Mouse (Mus musculus): Measurements from ENCODE around the gene Rrp7a.
A peak's percentile ranks its signal among the peaks of the same experiment; 100 is the strongest.

Gene Rrp7a

DNA sequence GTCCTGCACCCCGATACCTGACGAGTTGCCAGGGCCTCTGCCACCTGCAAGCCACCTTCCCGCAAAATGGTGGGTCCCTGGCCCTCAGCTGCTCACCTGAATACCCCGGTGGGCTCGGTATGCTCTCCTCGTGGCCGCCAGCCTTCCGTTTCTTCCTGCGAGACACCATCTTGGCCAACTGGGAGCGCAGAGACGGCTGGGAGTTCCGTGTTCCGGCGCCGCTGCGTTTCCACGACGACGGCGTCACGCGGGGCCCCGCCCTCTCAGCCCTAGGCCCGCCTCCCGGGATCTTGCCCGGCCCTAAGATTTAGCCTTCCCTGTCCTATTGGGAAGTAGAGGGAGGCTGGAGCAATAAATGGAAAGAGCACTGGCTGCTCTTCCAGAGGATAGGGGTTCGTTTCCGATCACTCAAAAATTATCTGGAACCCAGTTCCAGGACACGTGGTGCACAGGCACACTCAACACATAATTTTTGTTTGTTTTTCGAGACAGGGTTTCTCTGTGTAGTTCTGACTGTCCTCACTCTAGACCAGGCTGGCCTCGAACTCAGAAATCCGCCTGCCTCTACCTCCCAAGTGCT is at the start of gene Rrp7a:
TSS of gene Rrp7a (minus strand) at position 236 of the 580 bp plus-strand sequence.
- DNase-seq, result peak; percentile 96

DNA sequence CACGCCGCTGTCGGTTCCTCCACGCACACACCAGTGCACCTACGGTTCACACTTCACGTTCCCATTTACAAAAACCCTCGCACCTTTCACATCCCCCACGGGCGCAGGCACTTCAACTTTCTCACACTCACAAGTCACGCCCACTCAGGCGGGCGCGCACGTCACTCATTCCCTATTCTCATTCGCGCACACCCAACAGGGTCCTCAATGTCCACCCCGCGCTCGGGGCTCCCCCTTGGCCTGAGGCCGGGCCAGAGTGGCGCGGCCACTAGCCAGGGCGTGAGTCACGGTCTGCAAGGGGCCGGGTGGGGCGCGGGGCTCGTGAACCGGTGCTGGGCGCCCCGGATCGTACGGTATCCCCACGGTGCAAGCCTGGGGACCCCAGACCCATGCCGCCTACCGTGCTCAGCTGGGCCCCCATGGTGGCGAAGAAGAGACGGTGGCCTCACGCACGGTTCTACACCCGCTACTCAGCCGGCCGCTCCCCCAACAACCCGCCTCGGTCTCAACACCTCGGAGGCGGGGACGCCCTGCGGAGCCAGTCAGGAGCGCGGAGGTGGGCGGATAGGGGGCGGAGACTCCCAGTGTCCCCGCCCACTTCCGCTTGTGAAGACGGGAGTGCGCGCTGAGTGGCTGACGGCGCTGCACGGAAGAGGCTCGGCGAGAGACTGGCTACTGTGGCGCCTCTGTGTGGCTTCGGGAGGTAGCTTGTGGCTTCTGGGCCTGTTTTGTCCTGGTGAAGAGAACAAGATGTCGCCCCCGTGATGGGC is 49.3 kb upstream of the Rrp7a start:
- peak; percentile 99 for DNase-seq

DNA sequence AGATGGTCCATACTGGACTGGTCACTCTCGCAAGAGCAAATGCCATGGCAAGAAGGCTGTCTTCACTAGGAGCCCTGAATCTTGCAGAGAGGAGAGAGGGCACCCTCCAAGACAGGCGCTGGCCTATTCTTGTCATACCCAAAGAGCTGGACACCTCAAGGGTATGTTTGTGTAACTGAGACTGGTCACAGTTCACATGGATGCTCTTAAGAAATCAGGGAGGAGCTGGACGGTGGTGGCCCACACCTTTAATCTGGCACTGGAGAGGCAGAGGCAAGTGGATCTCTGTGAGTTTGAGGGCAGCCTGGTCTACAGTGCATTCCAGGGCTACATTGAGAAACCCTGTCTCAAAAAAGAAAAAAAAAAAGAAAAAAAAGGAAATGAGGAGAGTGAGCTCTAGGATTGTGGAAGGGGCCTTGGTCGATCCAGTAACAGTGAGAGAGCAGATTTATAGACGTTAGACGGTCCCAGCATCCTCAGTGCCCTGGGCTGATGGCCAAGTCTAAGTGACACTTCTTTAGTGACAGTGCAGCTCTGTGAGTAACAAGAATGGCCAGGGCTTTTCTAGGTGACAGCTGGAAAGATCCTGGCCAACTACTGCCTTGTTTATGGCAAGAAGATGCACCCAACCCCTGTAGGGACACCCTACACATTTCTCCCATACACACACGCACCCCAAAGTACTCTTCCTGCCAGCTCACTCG is 48.5 kb upstream of the Rrp7a start:
- DNase-seq, result peak; percentile 49

DNA sequence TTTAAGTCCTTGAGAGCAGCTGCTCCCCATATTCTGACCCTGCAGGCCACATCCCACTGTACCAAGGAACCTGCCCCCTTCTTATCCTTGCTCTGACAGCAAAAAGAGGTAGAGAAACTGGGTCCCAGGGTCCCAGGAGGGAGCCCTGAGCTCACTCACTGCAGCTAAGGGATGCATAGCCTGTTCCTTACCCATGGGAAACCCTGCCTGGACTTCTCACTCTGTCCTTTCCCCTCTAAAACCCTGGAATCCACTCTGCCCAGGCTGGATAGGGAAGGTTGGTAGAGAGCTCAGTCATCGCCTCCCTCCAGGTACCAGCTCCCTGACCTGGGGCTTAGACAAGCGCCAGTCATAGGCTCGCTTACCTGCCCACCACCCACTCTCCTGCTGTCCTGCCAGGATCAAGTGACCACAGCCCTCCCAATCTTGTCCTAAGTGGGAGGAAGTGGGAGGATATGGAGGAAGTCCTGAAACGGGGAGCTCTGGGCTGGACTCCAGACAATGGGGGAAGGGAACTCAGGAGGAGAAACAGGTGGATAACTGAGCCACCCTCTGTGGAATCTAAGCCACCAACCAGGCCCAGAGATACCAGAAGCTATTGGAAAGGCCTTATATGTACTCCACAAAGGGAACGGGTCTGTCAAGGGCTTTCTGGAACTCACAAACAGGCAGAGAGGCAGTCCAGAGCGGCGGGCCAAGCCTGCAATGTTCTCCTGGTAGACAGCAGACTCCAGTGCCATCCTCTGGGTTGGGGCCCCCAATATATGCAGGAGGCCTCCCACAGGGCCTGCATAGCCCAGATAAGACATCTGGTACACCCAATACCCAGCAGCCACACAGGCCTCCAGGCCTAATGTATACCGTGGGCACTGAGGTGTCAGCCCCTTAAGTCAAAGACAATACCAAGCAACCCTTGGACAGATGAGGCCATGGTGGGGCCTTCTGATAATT is 47.4 kb upstream of the Rrp7a start:
- peak; percentile 58 for DNase-seq

DNA sequence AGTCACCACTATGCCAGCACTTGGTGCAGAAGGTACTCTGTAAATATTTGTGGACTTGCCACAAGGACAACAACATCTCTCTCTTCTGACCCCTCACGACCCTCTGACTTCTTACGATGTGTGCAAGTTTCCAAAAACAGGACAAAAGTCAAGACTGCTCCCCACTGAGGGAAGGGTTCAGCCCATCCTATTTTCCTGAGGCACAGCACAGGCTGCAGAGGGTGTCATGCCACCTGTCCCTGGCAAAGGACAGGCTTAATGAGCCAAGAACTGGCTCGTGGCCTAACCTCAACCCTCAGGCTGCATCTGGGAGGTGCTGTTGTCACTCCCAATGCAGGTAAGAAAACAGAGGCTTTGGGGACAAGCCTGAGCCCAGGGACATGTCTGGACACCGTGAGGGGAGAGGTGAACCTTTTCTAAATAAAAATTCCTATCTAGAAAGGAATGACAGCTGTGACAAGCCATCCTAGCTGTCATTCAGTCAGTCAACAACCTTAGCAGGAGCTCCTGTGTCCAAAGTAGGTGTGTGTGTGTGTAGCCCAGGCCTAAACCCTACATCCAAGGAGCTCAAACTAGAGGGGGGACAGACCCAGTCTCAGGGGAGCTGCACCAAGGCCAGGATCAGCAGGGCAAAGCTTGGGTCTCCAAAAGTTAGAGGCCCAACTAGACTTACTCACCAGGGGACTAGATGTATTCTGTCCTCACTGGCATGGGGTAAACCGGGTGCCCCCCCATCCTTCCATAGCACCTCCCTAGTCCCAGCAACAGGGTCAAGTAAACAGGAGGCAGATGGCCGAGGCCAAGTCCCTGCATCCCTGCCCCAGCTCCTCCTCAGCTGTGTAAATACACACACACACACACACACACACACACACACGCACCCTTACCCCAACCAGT is 46.5 kb upstream of the Rrp7a start:
- DNase-seq, result no peak

DNA sequence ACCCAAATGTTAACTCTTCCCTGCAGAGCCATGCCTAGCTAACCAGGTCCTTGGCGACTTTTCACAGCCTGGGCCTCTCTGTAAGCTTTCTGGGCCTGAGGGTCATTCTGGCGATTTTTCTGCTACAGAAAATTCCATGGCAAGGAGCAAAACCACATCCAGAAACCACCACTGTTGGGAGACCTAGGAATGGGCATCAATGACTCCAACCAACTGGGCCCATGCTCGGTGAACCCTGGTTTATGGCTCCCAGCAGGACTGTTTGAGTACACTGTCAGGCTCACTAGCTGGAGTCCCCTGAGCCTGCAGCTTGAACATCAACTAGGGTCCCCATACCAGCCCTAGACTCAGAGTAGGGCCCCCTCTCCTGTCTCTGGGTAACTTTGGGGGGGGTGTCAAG is 45.7 kb upstream of the Rrp7a start:
- DNase-seq, result no peak

DNA sequence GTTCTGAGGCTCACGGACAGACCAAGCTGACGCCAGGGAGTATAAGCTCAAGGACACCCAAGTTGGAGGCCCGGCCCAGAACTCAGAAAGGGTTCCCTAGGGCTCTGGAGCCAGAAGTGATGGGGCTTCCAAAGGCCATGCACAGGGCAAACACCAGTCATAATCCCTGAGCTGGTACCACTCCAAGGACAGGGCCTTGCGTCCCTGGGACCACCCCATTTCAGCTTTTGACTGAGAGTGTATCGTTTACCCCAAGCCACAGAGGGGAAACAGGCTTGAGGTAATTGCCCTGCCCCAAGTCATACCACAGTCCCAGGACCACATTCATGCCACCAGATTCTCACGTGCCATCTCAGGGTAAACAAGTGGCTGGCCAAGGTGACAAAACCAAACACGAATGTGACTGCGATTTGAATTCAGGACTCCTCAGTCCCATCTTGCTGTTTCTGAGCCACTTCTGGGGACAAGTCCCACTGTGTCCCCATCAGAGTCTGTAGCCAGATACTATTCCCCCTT is 45.0 kb upstream of the Rrp7a start:
- no peak for DNase-seq

DNA sequence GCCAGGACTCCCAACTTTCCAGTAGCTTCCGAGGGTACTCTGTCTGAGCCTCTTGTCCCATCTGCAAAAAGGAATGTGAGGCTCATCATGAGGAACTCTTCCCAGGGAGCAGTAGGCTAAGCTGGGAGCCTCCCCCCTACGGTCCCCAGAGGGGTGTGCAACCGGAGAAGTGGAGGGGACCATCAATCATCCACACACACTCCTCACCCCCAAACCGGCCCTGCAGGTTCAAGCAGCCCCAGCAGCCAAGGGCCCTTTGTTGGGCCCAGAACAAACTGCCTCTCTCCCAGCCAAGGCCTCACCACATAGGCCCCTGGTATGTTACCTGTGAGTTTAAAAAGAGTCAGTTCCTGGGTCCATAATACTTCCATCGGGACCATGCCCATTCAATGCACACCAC is 44.5 kb upstream of the Rrp7a start:
- peak; percentile 34 for DNase-seq

DNA sequence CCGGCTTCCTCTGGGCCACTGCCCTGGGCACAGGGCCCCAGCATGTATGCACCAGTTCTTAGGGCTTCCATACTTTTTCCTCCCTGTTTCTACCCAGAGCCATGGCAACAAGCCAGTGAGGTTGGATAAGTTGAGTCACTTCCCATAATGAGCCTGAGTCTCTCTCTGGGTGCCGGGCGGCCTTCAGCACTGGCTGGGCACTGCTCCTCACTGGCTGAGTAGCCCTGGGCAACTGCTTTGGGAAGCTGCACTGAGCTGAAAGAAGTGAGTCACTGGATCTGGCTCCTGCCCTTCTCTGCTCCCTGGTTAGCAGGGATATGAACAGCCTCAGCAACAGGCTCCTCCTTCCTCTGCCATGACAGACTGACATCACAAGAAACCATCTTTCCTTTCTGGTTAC is 44.0 kb upstream of the Rrp7a start:
- peak; percentile 27 for DNase-seq

DNA sequence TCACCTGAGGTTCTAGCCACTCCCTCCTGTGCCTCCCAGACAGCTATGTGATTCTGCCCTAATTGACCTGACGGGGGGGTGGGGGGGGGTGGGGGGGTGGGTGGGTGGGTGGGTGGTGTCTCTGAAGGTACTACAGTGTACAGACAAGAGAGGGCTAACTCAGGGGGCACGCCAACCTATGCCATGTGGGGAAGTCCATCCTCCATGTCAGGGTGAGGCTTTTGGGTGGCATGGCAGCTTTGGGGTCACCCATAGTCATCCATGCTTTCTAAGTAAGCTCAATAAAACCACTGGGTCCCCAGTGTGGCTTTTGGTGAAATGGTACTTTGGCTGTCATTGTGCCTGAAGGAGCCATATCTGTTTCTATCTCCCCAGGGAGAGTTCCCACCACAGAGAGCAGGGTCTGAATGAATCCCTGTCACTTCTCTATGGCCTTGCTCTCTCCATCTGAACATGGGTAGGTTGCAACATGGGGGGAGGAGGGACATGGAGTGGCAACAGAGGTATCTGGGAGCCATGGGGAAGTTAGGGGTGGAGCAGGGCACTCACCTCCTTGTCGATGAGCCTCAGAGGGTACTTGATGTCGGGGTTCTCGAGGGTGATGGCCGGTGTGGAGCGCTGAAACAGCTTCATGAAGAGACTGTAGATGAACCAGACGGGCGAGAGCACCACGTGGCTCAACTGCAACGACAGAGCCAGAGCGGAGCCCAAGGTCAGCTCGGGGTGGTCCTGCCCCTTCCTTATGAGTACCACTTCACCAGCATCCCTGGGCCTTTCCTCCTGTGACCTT is 43.1 kb upstream of the Rrp7a start:
- DNase-seq, result no peak

DNA sequence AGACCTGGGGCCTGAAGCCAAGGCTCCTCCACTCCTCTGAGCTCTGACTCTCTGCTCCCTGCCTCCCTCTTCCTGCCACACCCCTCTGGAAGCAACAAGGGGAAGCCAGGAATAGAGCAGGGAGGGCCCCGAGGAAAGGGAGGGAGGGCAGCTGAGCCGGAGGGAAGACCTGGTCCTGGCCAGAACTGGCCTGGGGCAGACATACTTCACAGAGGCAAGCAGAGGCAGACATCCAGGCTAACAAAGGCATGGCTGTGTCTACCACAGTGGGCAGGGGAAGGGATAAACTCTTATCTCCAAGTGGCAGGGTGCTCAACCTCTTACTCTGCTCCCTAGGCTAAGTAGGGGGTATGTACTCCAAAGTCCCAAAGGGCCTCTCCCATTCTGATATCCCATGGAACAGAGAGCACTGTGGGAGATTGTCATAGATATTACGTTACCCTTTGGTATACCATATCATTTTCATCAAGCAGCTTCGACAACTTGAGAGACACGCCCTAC is 42.4 kb upstream of the Rrp7a start:
- DNase-seq, result peak; percentile 66

DNA sequence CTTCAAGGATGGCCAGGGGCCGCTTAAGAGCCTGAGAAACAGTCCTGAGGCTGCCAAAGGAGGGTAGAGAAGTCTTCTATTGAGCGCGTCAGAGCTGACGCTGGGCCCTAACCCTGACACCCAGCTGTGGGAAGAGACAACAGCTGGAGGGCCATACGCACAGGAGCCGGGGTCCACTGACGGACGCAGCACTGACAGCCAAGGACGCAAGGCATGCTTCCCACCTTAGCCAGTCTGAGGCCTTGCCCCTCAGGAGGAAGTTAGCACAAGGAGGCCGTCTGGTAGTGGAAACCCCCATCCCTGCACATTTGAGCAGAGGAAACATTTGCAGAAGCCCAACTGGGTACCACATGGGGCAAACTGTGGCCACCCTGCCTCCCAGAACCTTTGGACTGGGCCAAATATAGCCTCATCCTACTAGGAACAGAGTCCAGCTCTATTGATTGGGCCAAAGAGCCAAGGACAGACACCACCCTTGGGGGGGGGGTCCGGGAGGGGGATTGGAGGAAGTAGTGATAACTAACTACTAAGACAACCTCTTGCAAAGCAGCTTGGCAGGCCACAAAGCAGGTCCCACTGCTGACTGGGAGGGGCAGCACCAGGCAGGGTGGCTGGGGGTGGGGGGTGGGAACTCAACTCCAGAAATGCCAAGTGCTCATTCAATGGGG is 40.4 kb upstream of the Rrp7a start:
- DNase-seq, result no peak

DNA sequence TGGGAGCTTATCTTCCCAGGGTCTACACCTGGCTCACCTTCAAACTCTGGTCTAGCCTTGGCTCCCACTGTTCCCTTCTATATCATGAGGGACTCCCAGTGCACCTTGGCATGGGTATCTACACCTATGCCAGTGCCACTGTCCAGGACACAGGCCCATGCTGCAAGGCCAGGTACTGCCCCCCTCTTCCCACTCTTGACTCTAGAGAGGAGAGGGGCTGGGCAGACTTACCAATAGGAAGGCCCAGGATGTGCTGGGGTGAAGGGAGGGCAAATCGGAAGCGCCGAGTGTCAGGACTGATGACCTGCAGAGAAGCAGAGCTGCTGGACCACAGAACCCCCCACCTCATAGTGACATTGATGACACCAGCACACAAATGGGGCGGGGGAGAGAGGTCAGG is 39.4 kb upstream of the Rrp7a start:
- no peak for DNase-seq

DNA sequence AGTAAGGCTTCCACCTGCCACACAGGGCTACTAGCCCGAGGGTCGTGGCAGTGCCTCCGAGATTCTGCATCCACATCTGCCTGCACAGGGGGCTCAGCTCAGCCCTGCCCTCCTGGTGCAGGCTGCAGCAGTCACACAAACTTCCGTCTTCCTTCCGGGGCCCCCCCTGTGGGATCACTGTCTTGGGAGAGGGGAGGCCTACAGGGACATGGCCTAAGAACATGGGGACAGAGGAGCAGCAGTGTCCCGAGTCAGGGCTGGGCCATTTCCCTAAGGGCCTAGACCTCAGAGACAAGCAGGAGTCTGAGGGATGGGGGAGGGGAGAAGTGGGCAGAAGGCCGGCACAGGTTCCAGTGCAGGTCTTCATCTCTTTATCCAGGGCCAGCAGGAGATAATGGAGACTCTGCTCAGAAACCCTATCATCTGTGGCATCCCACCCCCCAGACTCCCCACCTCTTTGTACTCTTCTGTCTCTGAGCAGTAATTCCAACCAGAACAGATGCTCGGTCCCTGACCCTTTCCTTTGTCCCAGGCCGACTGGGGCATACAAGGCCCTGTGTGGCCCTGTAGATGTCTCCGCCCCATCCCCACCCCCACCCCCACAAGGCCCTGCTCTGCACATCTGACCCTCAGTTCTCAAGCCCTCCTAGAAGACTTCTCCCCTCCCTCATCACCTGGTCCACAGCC is 38.6 kb upstream of the Rrp7a start:
- DNase-seq, result no peak

DNA sequence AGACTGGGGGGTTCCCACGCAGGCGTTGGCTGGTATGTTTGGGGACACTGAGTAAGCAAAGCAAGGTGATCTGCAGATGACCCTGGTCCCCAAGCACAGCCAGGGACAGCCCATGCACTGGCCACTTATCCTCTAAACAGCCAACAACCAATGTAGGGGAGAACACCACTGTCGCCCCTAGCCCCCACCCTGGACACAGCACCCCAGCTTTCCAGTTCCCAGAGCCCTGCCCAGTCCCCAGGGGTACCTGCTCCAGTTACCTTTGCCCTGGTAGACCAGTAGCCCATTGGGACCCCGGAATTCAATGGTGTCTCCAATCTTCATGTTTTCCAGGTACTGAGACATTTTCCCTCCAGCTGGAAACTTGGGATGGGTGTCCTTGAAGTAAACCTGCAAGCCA is 38.0 kb upstream of the Rrp7a start:
- no peak for DNase-seq

DNA sequence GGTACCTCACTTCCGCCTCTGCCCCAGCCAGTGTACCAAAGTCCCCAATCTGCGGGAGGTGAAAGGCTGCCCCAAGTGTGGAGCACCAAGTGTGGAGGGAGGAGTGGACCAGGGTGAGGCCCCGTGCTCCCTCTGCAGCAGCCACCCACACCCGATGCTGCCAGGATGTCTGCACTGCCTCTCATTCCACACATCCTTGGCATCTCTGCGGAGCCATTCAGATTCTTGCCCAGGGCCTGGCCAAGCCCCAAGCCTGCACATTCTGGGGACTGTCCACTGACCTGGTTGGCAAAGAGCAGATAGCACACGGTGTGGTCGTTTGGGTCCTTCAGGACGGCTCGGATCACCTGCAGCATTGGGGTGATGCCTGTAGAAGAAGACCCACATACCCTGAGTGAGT is 37.2 kb upstream of the Rrp7a start:
- no peak for DNase-seq

DNA sequence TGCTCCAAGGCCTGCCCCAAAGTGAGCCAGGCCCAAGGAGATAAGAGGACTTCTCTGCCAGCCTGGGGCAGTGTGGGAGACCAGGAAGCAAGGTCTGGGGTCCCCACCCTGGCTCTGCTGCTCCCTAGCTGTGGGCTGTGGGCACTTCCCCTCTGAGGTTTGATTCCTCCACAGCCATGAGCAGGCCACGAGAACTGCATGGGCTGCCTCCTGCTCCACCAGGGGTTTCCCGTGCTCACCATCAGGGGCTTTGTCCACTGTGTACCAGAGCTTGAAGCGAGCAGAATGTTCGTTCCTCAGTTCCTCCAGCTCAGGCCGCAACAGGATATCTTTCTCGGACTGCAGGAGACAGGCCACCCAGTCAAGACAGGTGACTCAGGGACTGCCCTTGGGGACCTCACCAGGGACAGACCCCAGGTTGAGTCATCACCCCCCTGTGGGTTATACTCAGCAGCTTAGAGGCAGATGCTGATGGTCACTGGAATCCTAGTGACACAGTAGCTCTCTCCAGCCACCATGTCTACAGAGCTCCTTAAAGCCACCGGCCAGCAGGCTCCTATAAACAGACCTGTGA is 36.1 kb upstream of the Rrp7a start:
- DNase-seq, result no peak

DNA sequence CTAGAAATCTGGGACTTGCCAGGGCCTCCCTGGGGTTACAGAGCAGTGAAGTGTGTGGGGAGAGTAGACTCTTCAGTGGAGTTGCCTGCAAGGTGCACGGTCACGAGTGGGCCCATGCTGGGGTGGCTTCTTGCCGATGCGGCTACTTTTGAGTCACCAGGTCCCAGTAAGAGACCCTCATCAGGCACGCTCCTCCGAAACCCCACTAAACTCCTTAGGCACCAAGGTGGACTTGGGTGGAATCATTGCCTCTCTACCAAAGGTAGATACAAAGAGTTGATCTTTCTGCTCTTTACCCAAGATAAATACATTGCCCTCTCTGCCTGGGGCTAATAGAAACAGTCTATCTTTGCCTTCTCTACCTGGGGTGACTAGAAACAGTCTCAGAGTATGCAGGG is 35.1 kb upstream of the Rrp7a start:
- no peak for DNase-seq
